Mouse (Mus musculus) heart, postnatal 0 days (tissue): ENCODE data around the gene Trpc1.

ENCODE experiments used
- CTCF ChIP-seq: IDR thresholded peaks from 2 replicates; pipeline ENCODE4 v1.5.1; 2016; ENCODE audit warnings: antibody characterized with exemption, control low read depth, low read depth
- EP300 ChIP-seq: IDR thresholded peaks from 2 replicates; pipeline ENCODE4 v1.6.1; 2016; ENCODE audit warnings: antibody characterized with exemption, low read depth

DNA sequence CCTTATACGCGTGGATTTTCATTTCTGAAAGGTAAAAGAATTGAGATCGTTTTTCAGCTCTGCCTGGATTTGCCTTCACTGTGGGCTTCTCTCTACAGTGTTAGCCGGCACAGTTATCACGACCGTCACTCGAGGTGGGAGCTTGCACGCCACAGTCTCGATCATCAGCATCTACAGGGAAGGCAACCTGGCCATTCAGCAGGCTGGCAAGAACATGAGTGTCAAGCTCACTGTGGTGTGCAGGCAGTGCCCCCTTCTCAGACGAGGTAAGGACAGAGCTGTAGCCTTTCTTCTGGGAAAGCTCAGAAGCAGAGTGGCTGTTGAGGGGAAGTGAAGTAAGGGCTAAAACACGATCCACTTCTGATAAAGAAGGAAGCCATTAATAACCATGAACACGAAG is 55.6 kb downstream of the Trpc1 start:
- TF ChIP-seq CTCF (no peak), EP300 (no peak)
